Mouse (Mus musculus) T-helper 2 cell (primary cell): ENCODE data around the gene Ankrd13b.

Experiments used
- in situ Hi-C: fragments of 300-600 bp; cut with MboI, MseI; formaldehyde crosslinking; loops from one replicate; pipeline ENCODE4 v1.15.1; 2025; ENCODE audit warnings: high pct_unique_total_duplicates

Gene Ankrd13b

DNA sequence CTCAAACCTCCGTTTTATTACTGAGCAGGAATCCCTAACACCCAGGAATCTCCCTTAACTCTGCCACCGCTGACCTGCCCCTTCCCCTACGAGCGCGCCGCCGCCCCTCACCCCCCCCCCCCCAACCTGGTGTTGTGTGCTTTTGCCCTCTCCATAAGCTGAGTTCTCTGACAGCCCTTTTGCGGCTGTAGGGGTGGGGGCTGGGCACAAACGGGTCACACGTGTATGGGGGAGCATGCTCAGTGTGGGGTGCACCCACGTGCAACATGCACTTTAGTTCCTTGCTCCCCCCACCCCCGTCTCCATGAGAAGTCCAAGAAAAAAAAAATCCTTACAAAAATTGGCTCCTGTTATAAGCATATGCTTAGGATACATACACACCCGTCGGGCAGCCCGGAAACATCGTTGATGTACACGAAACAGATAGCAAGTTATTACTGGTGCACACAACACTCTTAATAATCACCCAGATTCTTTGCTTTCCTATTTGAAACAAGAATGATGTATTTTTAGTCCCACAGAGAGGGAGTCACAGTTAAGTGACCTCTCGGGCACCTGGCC lies 2.9 kb upstream of the Ankrd13b start:
- in situ Hi-C loops: no loop called here

- in situ Hi-C loops: no loop called here
These were observed 2.2 kb upstream of the Ankrd13b start for GRCm38 (mm10) chr11:77491502-77492291.

- in situ Hi-C loops: no loop called here
These were observed 1.6 kb upstream of the Ankrd13b start for GRCm38 (mm10) chr11:77491123-77491501.

DNA sequence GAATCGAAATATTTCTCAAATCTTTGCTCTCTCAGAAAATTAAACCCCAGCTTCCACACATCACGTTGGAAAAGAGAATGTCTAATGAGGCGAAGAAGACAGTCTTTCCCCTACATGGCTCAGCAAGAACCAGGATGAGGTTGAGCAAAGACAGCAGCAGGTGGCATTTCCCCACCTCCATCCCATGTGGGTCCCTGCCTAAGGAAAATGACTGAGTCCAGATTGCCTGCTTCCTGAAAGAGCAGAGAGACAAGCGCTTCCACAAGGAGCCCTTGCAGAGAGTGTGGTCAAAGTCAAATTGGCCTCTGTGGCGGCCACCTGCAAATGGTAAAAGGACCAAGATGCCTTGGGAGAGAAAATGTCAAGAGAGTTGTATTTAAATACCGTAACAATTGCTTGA lies 973 bp upstream of the Ankrd13b start:
- in situ Hi-C loops: no loop called here

GRCm38 (mm10) chr11:77488771-77489581 lies 502 bp downstream of the Ankrd13b start:
- in situ Hi-C loops: no loop called here

GRCm38 (mm10) chr11:77486798-77487197 lies 2.7 kb downstream of the Ankrd13b start:
- in situ Hi-C loops: no loop called here

DNA sequence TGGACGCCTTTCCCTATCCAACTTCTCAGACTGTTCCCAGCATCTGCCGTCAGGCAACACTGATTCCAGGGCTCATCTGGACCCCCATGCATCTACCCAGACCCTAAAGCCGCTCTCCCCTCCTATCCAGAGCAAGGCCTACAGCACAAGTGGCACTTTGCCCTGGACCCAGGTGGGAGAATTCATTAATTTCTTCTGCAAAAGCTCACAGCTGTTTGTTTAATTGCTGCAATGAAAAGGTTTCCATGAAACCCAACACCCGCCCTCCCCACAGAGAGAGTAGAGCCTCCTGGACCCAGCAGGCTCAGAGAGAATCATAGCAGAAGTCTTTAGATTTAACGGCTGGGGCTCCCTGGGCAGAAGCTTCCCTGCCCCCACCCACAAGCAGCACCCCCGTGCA lies 4.2 kb downstream of the Ankrd13b start:
- in situ Hi-C loops: no loop called here

DNA sequence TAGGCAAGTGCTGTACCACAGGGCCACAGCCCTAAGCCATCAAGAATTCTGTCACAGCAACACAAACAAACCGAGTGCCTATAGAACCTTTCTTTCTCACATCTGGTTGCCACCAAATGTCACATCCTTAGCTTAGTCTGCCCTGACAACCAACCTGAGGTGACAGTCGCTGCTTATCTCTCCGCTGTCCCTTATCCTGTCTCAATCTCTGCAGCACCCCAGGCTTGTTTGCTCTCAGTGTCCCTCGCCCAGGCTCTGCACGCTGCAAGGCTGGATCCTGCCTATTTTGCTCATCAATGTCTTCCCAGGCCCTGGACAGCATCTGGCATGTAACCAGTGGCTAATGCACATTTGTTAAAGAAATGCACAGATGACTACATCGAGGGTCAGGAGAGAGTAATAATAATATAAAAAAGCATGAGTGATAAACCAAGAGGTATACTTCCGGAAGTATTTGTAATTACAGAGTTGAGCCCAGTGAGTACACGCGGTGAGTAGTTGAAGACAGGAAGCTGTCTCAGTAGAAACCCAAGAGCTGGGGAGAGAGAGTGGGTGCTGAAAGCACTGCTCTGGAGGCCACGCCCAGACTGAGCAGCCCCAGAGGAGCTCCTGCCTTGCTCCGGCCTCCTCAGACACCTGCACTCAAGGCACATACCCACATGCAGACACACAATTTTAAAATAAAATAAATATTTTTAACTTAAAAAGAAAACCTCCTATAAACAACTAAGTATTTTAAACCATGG lies 5.8 kb downstream of the Ankrd13b start:
- in situ Hi-C loops: no loop called here

GRCm38 (mm10) chr11:77483043-77483442 lies 6.4 kb downstream of the Ankrd13b start:
- in situ Hi-C loops: no loop called here

GRCm38 (mm10) chr11:77476895-77477294 lies 12.6 kb downstream of the Ankrd13b start:
- in situ Hi-C loops: no loop called here

- in situ Hi-C loops: no loop called here
These were observed 13.3 kb downstream of the Ankrd13b start for GRCm38 (mm10) chr11:77476216-77476615.

GRCm38 (mm10) chr11:77472775-77473174 lies 16.7 kb downstream of the Ankrd13b start:
- in situ Hi-C loops: no loop called here

DNA sequence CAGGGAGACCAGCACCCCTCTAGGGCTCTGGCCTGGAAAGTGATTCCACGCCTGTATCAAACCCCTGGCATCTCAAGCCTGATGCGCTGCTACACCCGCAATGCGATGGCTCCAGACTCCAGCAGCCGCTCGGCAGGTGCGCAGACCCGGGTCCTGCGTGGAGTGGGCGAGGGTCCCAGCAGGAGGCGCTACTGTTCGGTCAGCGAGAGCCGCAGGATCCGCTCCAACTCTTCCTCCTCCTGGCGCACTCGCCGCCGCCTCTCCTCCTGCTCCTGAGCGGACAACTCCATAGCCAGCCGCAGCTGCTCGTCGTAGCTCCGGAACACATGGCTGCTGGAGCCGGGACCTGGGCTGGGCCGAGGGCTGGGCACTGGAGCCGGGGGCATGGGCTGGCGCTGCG lies 18.1 kb downstream of the Ankrd13b start:
- in situ Hi-C loops: no loop called here

GRCm38 (mm10) chr11:77468397-77468796 lies 21.1 kb downstream of the Ankrd13b start:
- in situ Hi-C loops: loop anchor here (10.0 kb wide), 1 partner anchor 364 kb away; no protein-coding TSS in a partner anchor

- in situ Hi-C loops: loop anchor here (10.0 kb wide), 1 partner anchor 363 kb away; no protein-coding TSS in a partner anchor
These were observed 21.7 kb downstream of the Ankrd13b start for GRCm38 (mm10) chr11:77467784-77468183.

- in situ Hi-C loops: loop anchor here (10.0 kb wide), 1 partner anchor 362 kb away; no protein-coding TSS in a partner anchor
These were observed 22.3 kb downstream of the Ankrd13b start for GRCm38 (mm10) chr11:77467157-77467556.

- in situ Hi-C loops: loop anchor here (10.0 kb wide), 1 partner anchor 362 kb away; no protein-coding TSS in a partner anchor
These were observed 22.9 kb downstream of the Ankrd13b start for GRCm38 (mm10) chr11:77466544-77466943.

GRCm38 (mm10) chr11:77465111-77465510 lies 24.4 kb downstream of the Ankrd13b start:
- in situ Hi-C loops: loop anchor here (10.0 kb wide), 1 partner anchor 360 kb away; no protein-coding TSS in a partner anchor

DNA sequence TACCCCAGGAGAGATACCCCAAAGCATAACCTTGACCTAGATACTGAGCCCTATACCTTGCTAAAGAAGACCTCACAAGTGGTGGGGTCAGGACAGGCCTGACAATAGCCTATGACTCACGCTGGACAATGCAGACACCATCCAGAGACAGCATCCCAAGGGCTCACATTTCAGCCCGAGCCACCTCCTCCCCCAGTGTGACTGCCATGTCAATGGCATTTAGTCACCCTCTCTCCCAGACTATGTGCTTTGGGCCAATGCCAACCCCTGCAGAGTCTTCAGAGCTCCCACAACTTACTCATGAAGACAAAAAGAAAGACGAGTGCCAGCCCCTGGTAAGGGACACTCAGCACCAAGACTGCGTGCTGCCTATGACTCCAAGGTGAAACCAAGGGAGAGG lies 24.8 kb downstream of the Ankrd13b start:
- in situ Hi-C loops: loop anchor here (10.0 kb wide), 1 partner anchor 360 kb away; no protein-coding TSS in a partner anchor

DNA sequence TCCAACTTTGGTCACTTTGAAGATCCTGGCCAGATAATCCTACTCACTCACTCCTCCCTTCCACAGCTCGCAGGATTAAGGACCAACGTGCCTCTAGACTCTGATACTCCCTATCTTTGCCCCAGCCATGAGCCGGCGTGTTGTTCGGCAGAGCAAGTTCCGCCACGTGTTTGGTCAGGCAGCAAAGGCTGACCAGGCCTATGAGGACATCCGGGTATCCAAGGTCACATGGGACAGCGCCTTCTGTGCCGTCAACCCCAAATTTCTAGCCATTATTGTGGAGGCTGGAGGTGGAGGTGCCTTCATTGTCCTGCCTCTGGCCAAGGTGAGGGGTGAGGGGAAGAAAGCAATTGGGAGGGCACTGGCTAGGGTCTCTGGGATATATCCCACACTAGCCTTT lies 25.7 kb downstream of the Ankrd13b start:
- in situ Hi-C loops: loop anchor here (10.0 kb wide), 1 partner anchor 359 kb away; no protein-coding TSS in a partner anchor

DNA sequence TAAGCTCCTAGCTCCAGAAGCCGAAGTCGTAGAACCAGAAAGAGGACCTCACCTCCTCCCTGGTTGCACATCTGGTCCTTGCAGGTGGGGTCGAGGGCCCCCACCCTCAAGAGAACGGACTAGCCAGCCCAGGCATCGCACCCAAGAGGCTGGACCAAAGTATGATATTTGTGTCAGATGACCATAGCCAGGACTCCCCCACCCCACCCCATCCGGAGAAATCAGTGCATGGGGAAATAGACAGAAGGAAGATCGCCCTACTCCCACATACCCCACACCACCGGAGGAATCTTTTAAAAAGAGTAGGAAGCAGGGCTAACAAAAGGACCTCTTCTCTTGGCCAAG lies 26.4 kb downstream of the Ankrd13b start:
- in situ Hi-C loops: loop anchor here (10.0 kb wide), 1 partner anchor 358 kb away; no protein-coding TSS in a partner anchor
